Mouse (Mus musculus): ENCODE results near the gene Nkrf. TPM values are rescaled to one million over a fixed set of nuclear protein-coding genes. Genes with fewer than 3 reads are reported as not detected.
A peak's percentile ranks its signal among the peaks of the same experiment; 100 is the strongest.

The Nkrf gene
- polyA plus RNA-seq, 1 experiment from 2014 or later = 2.7 TPM

DNA sequence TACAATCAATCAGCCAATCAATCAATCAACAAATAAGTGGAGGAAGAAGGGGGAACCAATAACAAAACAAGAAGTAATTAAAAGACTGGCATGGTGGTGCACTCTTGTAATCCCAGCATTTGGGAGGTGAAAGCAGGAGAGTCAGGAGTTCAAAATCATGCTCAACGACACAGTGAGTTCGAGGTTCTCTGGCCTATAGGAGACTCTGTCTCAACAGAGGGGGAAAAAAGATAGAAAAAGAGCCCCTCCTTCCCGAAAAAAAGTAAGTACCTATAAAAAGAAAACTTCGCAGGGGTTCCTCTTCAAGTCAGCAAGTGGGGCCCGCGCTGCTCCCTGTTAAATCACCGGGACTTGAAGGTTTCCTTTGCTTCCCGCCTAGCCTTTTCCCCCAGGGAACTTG, 28.9 kb downstream of the Nkrf start, which contains the start of the genes Ube2a and C330007P06Rik:
Ube2a (plus strand) TSS at position 136 of the 400 bp plus-strand sequence.
C330007P06Rik (minus strand) TSS at position 347 of the 400 bp plus-strand sequence.
- WGBS = 24% methylated on average over 8 of the region's 8 CpGs

GRCm38 (mm10) chrX:36870372-36870771, 32.3 kb downstream of the Nkrf start:
- no peaks in the 10 kb centered on the region; the same call in 1 of the 2 replicates for H3K27me3 ChIP-seq (replicated peaks; ENCODE audit: control insufficient read depth, insufficient read depth, low read length)
- WGBS = 63% methylated on average over 3 of the region's 3 CpGs
- H3K9me3 ChIP-seq (ENCODE audit: control insufficient read depth, low read length) = no peaks in the 10 kb centered on the region
- H3K9ac ChIP-seq (ENCODE audit: low read depth, low read length) = no peak overlapping the region
- H3K4me3 ChIP-seq (ENCODE audit: low read depth, low read length) = no peak overlapping the region
- H3K4me1 ChIP-seq (ENCODE audit: control insufficient read depth, insufficient read depth, low read length) = no peaks in the 10 kb centered on the region
- H3K4me2 ChIP-seq (ENCODE audit: low read depth, low read length) = no peak overlapping the region
- DNase-seq (ENCODE audit: low spot score) = no peak
- no peak for ATAC-seq (ENCODE audit: low read depth)
- H3K36me3 ChIP-seq (ENCODE audit: control insufficient read depth, insufficient read depth, low read length) = no peaks in the 10 kb centered on the region
- no peak overlapping the region for H3K27ac ChIP-seq (replicated peaks; ENCODE audit: low read depth, low read length)

More for the DNA sequence above, 28.9 kb downstream of the Nkrf start, which contains the start of the genes Ube2a and C330007P06Rik:
- Histone ChIP-seq H3K9ac (ENCODE audit: low read depth, low read length) (peak within 1 kb of the TSS; percentile 80), H3K27me3 (replicated peaks; ENCODE audit: control insufficient read depth, insufficient read depth, low read length) (no peaks in the 10 kb centered on the region; the same call in 1 of the 2 replicates), H3K4me1 (ENCODE audit: control insufficient read depth, insufficient read depth, low read length) (no peaks in the 10 kb centered on the region), H3K4me3 (ENCODE audit: low read depth, low read length) (peak within 1 kb of the TSS; percentile 62), H3K27ac (replicated peaks; ENCODE audit: low read depth, low read length) (peak within 1 kb of the TSS; percentile 79), H3K36me3 (ENCODE audit: control insufficient read depth, insufficient read depth, low read length) (0 out of 2 replicates have a peak, but pooled peaks cover 6% of the 10 kb centered on the region), H3K9me3 (ENCODE audit: control insufficient read depth, low read length) (no peaks in the 10 kb centered on the region), H3K4me2 (ENCODE audit: low read depth, low read length) (peak within 1 kb of the TSS; percentile 55)
- no peak for DNase-seq (ENCODE audit: low spot score)
- 0 out of 2 replicates have a peak, but pooled peaks have one; percentile 4 for ATAC-seq (ENCODE audit: low read depth)

- 54% methylated on average over 8 of the region's 8 CpGs for whole genome bisulfite sequencing
- no peaks in the 10 kb centered on the region for H3K27me3 ChIP-seq (replicated peaks; ENCODE audit: control insufficient read depth, insufficient read depth, low read length)
- ATAC-seq (ENCODE audit: low read depth) (no peak), DNase-seq (ENCODE audit: low spot score) (no peak)
- peak overlapping the region; percentile 42 for H3K4me2 ChIP-seq (ENCODE audit: low read depth, low read length)
- no peaks in the 10 kb centered on the region for H3K4me1 ChIP-seq (ENCODE audit: control insufficient read depth, insufficient read depth, low read length)
- no peaks in the 10 kb centered on the region for H3K9me3 ChIP-seq (ENCODE audit: control insufficient read depth, low read length)
- peak overlapping the region; percentile 65; the same call in 1 of the 2 replicates for H3K27ac ChIP-seq (replicated peaks; ENCODE audit: low read depth, low read length)
- H3K4me3 ChIP-seq (ENCODE audit: low read depth, low read length) = peak overlapping the region; percentile 40
- H3K36me3 ChIP-seq (ENCODE audit: control insufficient read depth, insufficient read depth, low read length) = no peaks in the 10 kb centered on the region
- 0 out of 2 replicates have a peak overlapping the region, but pooled peaks have one; percentile 69 for H3K9ac ChIP-seq (ENCODE audit: low read depth, low read length)
Observed at GRCm38 (mm10) chrX:36864609-36865328, 37.9 kb downstream of the Nkrf start.

GRCm38 (mm10) chrX:36863766-36864608, 38.7 kb downstream of the Nkrf start:
- Histone ChIP-seq H3K27ac (replicated peaks; ENCODE audit: low read depth, low read length) (peak overlapping the region; percentile 65; the same call in 1 of the 2 replicates), H3K27me3 (replicated peaks; ENCODE audit: control insufficient read depth, insufficient read depth, low read length) (no peaks in the 10 kb centered on the region)
- WGBS = 24% methylated on average over 33 of the region's 44 CpGs

GRCm38 (mm10) chrX:36852631-36853030, 50.1 kb downstream of the Nkrf start:
- DNase-seq (ENCODE audit: low spot score) (no peak), ATAC-seq (ENCODE audit: low read depth) (no peak)
- Histone ChIP-seq H3K4me1 (ENCODE audit: control insufficient read depth, insufficient read depth, low read length) (no peaks in the 10 kb centered on the region), H3K4me3 (ENCODE audit: low read depth, low read length) (no peak overlapping the region), H3K4me2 (ENCODE audit: low read depth, low read length) (no peak overlapping the region), H3K27ac (replicated peaks; ENCODE audit: low read depth, low read length) (no peak overlapping the region), H3K27me3 (replicated peaks; ENCODE audit: control insufficient read depth, insufficient read depth, low read length) (no peaks in the 10 kb centered on the region), H3K9ac (ENCODE audit: low read depth, low read length) (no peak overlapping the region), H3K36me3 (ENCODE audit: control insufficient read depth, insufficient read depth, low read length) (no peaks in the 10 kb centered on the region), H3K9me3 (ENCODE audit: control insufficient read depth, low read length) (no peaks in the 10 kb centered on the region)
- 83% methylated on average over 8 of the region's 8 CpGs for WGBS

More at GRCm38 (mm10) chrX:36863766-36864608, 38.7 kb downstream of the Nkrf start:
- H3K4me3 ChIP-seq (ENCODE audit: low read depth, low read length) = peak overlapping the region; percentile 40
- peak overlapping the region; percentile 69 for H3K9ac ChIP-seq (ENCODE audit: low read depth, low read length)
- peak; percentile 91 for DNase-seq (ENCODE audit: low spot score)
- H3K4me1 ChIP-seq (ENCODE audit: control insufficient read depth, insufficient read depth, low read length) = no peaks in the 10 kb centered on the region
- ATAC-seq (ENCODE audit: low read depth) = peak; percentile 91
- no peaks in the 10 kb centered on the region for H3K9me3 ChIP-seq (ENCODE audit: control insufficient read depth, low read length)
- H3K4me2 ChIP-seq (ENCODE audit: low read depth, low read length) = peak overlapping the region; percentile 55
- no peaks in the 10 kb centered on the region for H3K36me3 ChIP-seq (ENCODE audit: control insufficient read depth, insufficient read depth, low read length)

DNA sequence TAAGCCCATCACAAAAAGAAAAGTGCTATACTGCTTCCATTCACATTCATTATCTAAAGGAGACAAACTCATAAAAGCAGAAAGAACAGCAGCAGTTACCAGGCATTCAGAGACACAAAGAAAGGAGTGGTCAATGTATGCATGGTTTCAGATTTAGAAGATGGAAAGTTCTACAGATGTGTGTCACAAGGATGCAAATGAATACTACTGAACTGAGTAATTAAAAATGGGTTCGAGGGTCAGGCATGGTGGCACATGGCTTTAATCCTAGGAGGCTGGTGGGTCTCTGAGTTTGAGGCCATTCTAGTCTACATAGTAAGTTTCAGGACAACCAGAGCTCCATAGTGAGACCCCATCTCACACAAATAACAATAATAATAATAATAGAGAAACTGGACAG, 55.5 kb downstream of the Nkrf start:
- no peaks in the 10 kb centered on the region for H3K9me3 ChIP-seq (ENCODE audit: control insufficient read depth, low read length)
- DNase-seq (ENCODE audit: low spot score) = no peak
- no peaks in the 10 kb centered on the region for H3K36me3 ChIP-seq (ENCODE audit: control insufficient read depth, insufficient read depth, low read length)
- H3K4me2 ChIP-seq (ENCODE audit: low read depth, low read length) = no peak overlapping the region
- no peak overlapping the region for H3K9ac ChIP-seq (ENCODE audit: low read depth, low read length)
- WGBS = 78% methylated on average over 1 of the region's 1 CpGs
- H3K27ac ChIP-seq (replicated peaks; ENCODE audit: low read depth, low read length) = no peak overlapping the region
- no peak overlapping the region for H3K4me3 ChIP-seq (ENCODE audit: low read depth, low read length)
- H3K4me1 ChIP-seq (ENCODE audit: control insufficient read depth, insufficient read depth, low read length) = no peaks in the 10 kb centered on the region
- H3K27me3 ChIP-seq (replicated peaks; ENCODE audit: control insufficient read depth, insufficient read depth, low read length) = no peaks in the 10 kb centered on the region
- no peak for ATAC-seq (ENCODE audit: low read depth)

DNA sequence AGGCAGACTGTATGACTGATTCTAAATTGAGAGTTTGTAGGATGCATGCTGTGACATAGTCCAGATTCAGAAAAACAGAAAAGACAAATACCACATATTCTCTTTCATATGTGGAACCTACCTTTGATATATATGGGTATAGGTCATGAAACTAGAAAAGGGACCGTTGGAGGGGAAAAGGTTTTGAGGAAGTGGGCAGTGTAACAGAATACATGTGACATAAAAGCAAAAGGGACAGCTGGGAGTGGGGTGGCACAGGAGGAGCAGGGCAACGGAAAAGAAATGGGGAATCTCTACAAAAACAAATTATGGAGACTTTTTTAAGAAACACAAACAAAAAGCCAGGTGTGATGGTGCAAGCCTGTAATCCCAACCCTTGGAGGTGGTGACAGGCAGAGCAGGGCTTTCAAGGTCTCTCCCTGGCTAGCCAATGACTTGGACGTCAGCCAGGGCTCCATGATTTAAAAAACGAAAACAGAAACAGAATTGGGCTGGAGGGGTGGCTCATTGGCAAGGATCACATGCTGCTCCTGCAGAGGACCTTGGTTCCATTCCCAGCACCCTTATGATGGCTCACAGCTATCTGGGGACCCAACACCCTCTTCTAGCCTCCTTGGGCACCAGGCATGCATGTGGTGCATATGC, 59.2 kb downstream of the Nkrf start:
- 0 out of 2 replicates have a peak, but pooled peaks cover 3% of the 10 kb centered on the region for H3K36me3 ChIP-seq (ENCODE audit: control insufficient read depth, insufficient read depth, low read length)
- no peak overlapping the region for H3K4me2 ChIP-seq (ENCODE audit: low read depth, low read length)
- no peaks in the 10 kb centered on the region for H3K4me1 ChIP-seq (ENCODE audit: control insufficient read depth, insufficient read depth, low read length)
- no peak for ATAC-seq (ENCODE audit: low read depth)
- no peak for DNase-seq (ENCODE audit: low spot score)
- H3K9me3 ChIP-seq (ENCODE audit: control insufficient read depth, low read length) = no peaks in the 10 kb centered on the region
- H3K4me3 ChIP-seq (ENCODE audit: low read depth, low read length) = no peak overlapping the region
- H3K27ac ChIP-seq (replicated peaks; ENCODE audit: low read depth, low read length) = no peak overlapping the region
- no peaks in the 10 kb centered on the region for H3K27me3 ChIP-seq (replicated peaks; ENCODE audit: control insufficient read depth, insufficient read depth, low read length)
- WGBS = 78% methylated on average over 4 of the region's 4 CpGs
- no peak overlapping the region for H3K9ac ChIP-seq (ENCODE audit: low read depth, low read length)

GRCm38 (mm10) chrX:36841698-36842097, 61.0 kb downstream of the Nkrf start:
- 81% methylated on average over 6 of the region's 6 CpGs for WGBS
- Histone ChIP-seq H3K4me1 (ENCODE audit: control insufficient read depth, insufficient read depth, low read length) (no peaks in the 10 kb centered on the region), H3K9ac (ENCODE audit: low read depth, low read length) (no peak overlapping the region), H3K27ac (replicated peaks; ENCODE audit: low read depth, low read length) (no peak overlapping the region), H3K4me2 (ENCODE audit: low read depth, low read length) (no peak overlapping the region), H3K36me3 (ENCODE audit: control insufficient read depth, insufficient read depth, low read length) (0 out of 2 replicates have a peak, but pooled peaks cover 3% of the 10 kb centered on the region), H3K4me3 (ENCODE audit: low read depth, low read length) (no peak overlapping the region), H3K9me3 (ENCODE audit: control insufficient read depth, low read length) (no peaks in the 10 kb centered on the region), H3K27me3 (replicated peaks; ENCODE audit: control insufficient read depth, insufficient read depth, low read length) (no peaks in the 10 kb centered on the region)
- ATAC-seq (ENCODE audit: low read depth) (no peak), DNase-seq (ENCODE audit: low spot score) (no peak)

All from embryonic facial prominence, embryonic 14.5 days (tissue).